Mouse (Mus musculus): ENCODE results near the gene Speer4b. TPM values are rescaled to one million over a fixed set of nuclear protein-coding genes. Genes with fewer than 3 reads are reported as not detected.

The Speer4b gene
- polyA plus RNA-seq, 1 experiment from 2014 or later, result not detected

DNA sequence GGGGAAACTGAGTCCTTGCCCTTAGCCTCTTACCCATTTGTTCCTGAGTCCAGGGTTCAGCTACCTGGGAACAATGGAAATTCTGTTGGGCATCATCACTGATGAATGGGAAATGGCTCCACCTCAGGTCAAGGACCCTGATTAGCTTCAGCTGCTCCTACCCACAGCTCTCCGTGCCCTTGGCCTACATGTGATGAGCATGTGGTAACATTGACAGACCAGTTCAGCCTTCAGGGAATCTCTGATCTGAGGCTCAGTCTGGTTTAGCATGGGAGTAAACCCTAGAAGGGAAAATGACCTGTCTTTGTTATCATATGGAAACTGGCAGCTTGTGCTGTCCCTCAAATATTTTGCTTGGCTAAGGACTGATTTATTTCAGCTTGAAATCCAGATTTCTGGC lies 43.6 kb downstream of the Speer4b start:
- DNase-seq (ENCODE audit: low spot score), result no peak
- Histone ChIP-seq H3K9ac (ENCODE audit: low read length) (no peak overlapping the region), H3K27me3 (replicated peaks; ENCODE audit: control insufficient read depth, insufficient read depth, low read length) (no peaks in the 10 kb centered on the region), H3K4me1 (ENCODE audit: control insufficient read depth, insufficient read depth, low read length) (no peaks in the 10 kb centered on the region), H3K9me3 (replicated peaks; ENCODE audit: control insufficient read depth, low read length) (no peaks in the 10 kb centered on the region), H3K4me2 (ENCODE audit: low read length) (no peak overlapping the region), H3K4me3 (ENCODE audit: low read depth, low read length) (no peak overlapping the region), H3K36me3 (ENCODE audit: control insufficient read depth, insufficient read depth, low read length) (no peaks in the 10 kb centered on the region), H3K27ac (ENCODE audit: low read depth, low read length) (no peak overlapping the region)
- 69% methylated on average over 1 of the region's 1 CpGs for WGBS
- ATAC-seq, result no peak

DNA sequence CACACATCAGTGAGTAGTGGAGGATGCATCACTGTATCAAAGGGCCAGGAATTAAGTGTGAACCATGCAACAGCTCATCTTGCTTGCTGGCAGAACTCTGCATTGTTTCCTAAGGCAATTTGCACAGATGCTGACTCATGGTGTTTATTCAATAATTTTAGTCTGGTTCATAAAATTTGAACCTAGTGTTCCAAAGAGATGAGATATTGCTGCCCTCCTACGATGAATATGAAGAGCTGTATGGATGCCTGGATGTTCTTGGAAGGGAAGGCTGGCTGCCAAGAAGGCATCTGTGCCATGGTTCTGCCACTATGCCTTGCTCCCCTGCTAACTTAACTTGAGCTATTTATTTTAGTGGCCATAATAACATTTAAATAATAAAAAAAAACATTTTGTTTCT lies 44.3 kb downstream of the Speer4b start:
- WGBS, result 77% methylated on average over 1 of the region's 1 CpGs
- H3K9me3 ChIP-seq (replicated peaks; ENCODE audit: control insufficient read depth, low read length), result no peaks in the 10 kb centered on the region
- H3K4me3 ChIP-seq (ENCODE audit: low read depth, low read length), result no peak overlapping the region
- H3K4me1 ChIP-seq (ENCODE audit: control insufficient read depth, insufficient read depth, low read length), result no peaks in the 10 kb centered on the region
- no peak overlapping the region for H3K4me2 ChIP-seq (ENCODE audit: low read length)
- no peaks in the 10 kb centered on the region for H3K36me3 ChIP-seq (ENCODE audit: control insufficient read depth, insufficient read depth, low read length)
- DNase-seq (ENCODE audit: low spot score), result no peak
- H3K27me3 ChIP-seq (replicated peaks; ENCODE audit: control insufficient read depth, insufficient read depth, low read length), result no peaks in the 10 kb centered on the region
- no peak overlapping the region for H3K27ac ChIP-seq (ENCODE audit: low read depth, low read length)
- ATAC-seq, result no peak
- no peak overlapping the region for H3K9ac ChIP-seq (ENCODE audit: low read length)

DNA sequence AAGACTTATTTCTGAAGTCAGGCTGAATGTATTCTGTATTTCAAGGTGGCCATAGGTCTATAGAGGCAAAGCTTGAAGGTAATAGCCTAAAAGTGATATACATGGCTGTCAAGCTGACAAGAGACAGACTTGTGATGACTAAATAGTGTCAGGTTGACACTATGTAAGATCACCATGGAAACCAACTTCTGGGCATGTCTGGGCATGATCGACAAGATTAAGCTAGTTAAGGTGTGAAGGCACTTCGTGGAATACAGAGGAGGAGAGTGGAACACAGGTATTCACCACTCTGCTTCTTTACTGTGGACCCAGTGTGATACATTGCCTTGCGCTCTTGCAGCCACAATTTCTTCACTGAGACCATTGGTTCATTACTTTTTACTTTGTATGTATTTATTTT lies 46.9 kb downstream of the Speer4b start:
- WGBS, result 81% methylated on average over 3 of the region's 3 CpGs
- no peak overlapping the region for H3K9ac ChIP-seq (ENCODE audit: low read length)
- H3K4me3 ChIP-seq (ENCODE audit: low read depth, low read length), result no peak overlapping the region
- H3K4me1 ChIP-seq (ENCODE audit: control insufficient read depth, insufficient read depth, low read length), result no peaks in the 10 kb centered on the region
- no peak overlapping the region for H3K4me2 ChIP-seq (ENCODE audit: low read length)
- no peaks in the 10 kb centered on the region for H3K27me3 ChIP-seq (replicated peaks; ENCODE audit: control insufficient read depth, insufficient read depth, low read length)
- ATAC-seq (no peak), DNase-seq (ENCODE audit: low spot score) (no peak)
- H3K9me3 ChIP-seq (replicated peaks; ENCODE audit: control insufficient read depth, low read length), result no peaks in the 10 kb centered on the region
- H3K27ac ChIP-seq (ENCODE audit: low read depth, low read length), result no peak overlapping the region
- H3K36me3 ChIP-seq (ENCODE audit: control insufficient read depth, insufficient read depth, low read length), result no peaks in the 10 kb centered on the region

DNA sequence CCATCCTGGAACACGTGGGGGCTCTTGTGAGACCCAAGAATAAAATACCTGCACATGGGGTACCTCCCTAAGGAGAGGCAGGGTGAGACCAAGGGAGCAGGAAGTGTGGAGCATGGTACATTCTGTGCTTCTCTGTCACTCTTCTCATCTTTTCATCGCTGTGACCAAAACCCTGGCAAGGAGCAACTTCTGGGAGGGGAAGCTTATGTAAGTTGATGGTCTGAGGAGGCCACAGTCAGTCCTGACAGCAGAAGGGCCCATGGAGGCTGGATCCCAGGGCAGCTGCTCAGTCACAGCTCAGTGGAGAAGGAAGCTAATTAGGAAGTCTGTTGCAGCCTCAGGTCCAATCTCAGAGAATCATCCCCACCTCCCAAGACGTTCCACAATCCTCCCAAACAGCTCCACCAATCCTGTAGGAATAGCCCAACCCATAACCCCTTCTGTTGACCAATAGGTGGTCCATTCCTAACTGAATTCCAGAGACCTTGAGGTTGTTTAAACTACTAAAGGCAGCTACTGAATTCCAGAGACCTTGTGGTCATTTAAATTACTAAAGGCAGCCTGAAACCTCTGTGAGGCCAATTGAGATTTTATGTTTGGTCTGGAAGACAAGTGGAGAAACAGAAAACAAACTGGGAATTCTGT lies 47.9 kb downstream of the Speer4b start:
- ATAC-seq, result no peak

More for the DNA sequence above, 47.9 kb downstream of the Speer4b start:
- H3K9me3 ChIP-seq (replicated peaks; ENCODE audit: control insufficient read depth, low read length), result no peaks in the 10 kb centered on the region
- no peaks in the 10 kb centered on the region for H3K4me1 ChIP-seq (ENCODE audit: control insufficient read depth, insufficient read depth, low read length)
- H3K27ac ChIP-seq (ENCODE audit: low read depth, low read length), result no peak overlapping the region
- no peak overlapping the region for H3K4me2 ChIP-seq (ENCODE audit: low read length)
- no peak overlapping the region for H3K9ac ChIP-seq (ENCODE audit: low read length)
- H3K27me3 ChIP-seq (replicated peaks; ENCODE audit: control insufficient read depth, insufficient read depth, low read length), result no peaks in the 10 kb centered on the region
- no peak overlapping the region for H3K4me3 ChIP-seq (ENCODE audit: low read depth, low read length)
- no peak for DNase-seq (ENCODE audit: low spot score)
- 46% methylated on average over 3 of the region's 3 CpGs for WGBS
- H3K36me3 ChIP-seq (ENCODE audit: control insufficient read depth, insufficient read depth, low read length), result no peaks in the 10 kb centered on the region
